In genomic region chr11:22640371-22640990, GRCm38 (mm10) we compare ENCODE assay signal across 23 mouse cellular contexts.
A peak's percentile ranks its signal among the peaks of the same experiment; 100 is the strongest.
DNase-seq lines count a peak whose midpoint lies in the region; ATAC-seq lines count a peak whose summit lies in the region.
"Had no signal": no experiment of that assay in that cellular context is flagged by ENCODE, and none has a peak within 500 bp of the region (broad histone marks: within the 10 kb centered on the region; RNA-seq: fewer than 3 reads in every experiment).

No protein-coding gene starts in this region.

- peak overlapping the region; percentile 72 for H3K27ac ChIP-seq in kidney, embryonic 16.5 days (ENCODE audit: low read length)
- H3K27ac ChIP-seq in hindbrain, embryonic 12.5 days = no peak overlapping the region
- H3K27ac ChIP-seq: embryonic facial prominence, embryonic 13.5 days; hindbrain, embryonic 14.5 days; limb, embryonic 12.5 days; liver, embryonic 12.5 days; neural tube, embryonic 13.5 days had no signal

- H3K27me3 ChIP-seq in kidney, embryonic 16.5 days (ENCODE audit: insufficient read depth, low read length) = no peaks in the 10 kb centered on the region
- H3K27me3 ChIP-seq in hindbrain, embryonic 12.5 days = no peaks in the 10 kb centered on the region
- H3K27me3 ChIP-seq: embryonic facial prominence, embryonic 13.5 days; limb, embryonic 12.5 days; neural tube, embryonic 13.5 days had no signal

- peak; percentile 52 to 82 for DNase-seq in adrenal gland, adult (ENCODE audit: inconsistent age in 2 of 2, low spot score in 1 of 2)
- no peak for DNase-seq in adrenal gland, postnatal 4 days (ENCODE audit: low spot score in 2 of 2)
- DNase-seq in lung, postnatal 25 days (ENCODE audit: low spot score) = peak; percentile 9
- no peak for DNase-seq in lung, postnatal 4 days
- DNase-seq in urinary bladder, postnatal 25 days (ENCODE audit: low spot score) = no peak
- no peak for DNase-seq in neural tube, embryonic 10.5 days (ENCODE audit: extremely low spot score, low spot score)
- DNase-seq: cerebellum, adult 9-10 months; gastrocnemius, postnatal 36 days; heart, postnatal 10 days; lung, embryonic 14.5 days had no signal

- no peaks in the 10 kb centered on the region for H3K36me3 ChIP-seq in kidney, embryonic 16.5 days (ENCODE audit: insufficient read depth, low read length)
- no peaks in the 10 kb centered on the region for H3K36me3 ChIP-seq in hindbrain, embryonic 12.5 days
- H3K36me3 ChIP-seq: embryonic facial prominence, embryonic 13.5 days; limb, embryonic 12.5 days; liver, embryonic 12.5 days; neural tube, embryonic 13.5 days had no signal

- ATAC-seq in kidney, embryonic 16.5 days (ENCODE audit: low FRiP score, low TSS enrichment) = peak; percentile 90
- no peak for ATAC-seq in hindbrain, embryonic 12.5 days (ENCODE audit: low FRiP score)
- ATAC-seq: activated CD4-positive, CD25-positive, alpha-beta regulatory T cell, adult 4 months; CD4-positive, CD25-positive, alpha-beta regulatory T cell, adult 4 months; forebrain, embryonic 14.5 days; intestine, embryonic 16.5 days; liver, embryonic 12.5 days had no signal

- H3K9ac ChIP-seq in kidney, embryonic 16.5 days (replicated peaks; ENCODE audit: low read length) = no peak overlapping the region
- H3K9ac ChIP-seq in hindbrain, embryonic 12.5 days = no peak overlapping the region
- H3K9ac ChIP-seq: embryonic facial prominence, embryonic 13.5 days; hindbrain, embryonic 14.5 days; limb, embryonic 12.5 days; liver, embryonic 12.5 days; lung, embryonic 14.5 days; neural tube, embryonic 13.5 days had no signal

- H3K4me3 ChIP-seq in kidney, embryonic 16.5 days (ENCODE audit: low read length) = no peak overlapping the region
- H3K4me3 ChIP-seq in hindbrain, embryonic 12.5 days = no peak overlapping the region
- H3K4me3 ChIP-seq: embryonic facial prominence, embryonic 13.5 days; limb, embryonic 12.5 days; liver, embryonic 12.5 days; neural tube, embryonic 13.5 days had no signal

- no peaks in the 10 kb centered on the region for H3K9me3 ChIP-seq in kidney, embryonic 16.5 days (ENCODE audit: low read length)
- no peaks in the 10 kb centered on the region for H3K9me3 ChIP-seq in hindbrain, embryonic 12.5 days (replicated peaks)
- H3K9me3 ChIP-seq: embryonic facial prominence, embryonic 13.5 days; liver, embryonic 12.5 days; neural tube, embryonic 13.5 days had no signal

- H3K4me1 ChIP-seq in kidney, embryonic 16.5 days (ENCODE audit: insufficient read depth, low read length) = peaks cover 30% of the 10 kb centered on the region
- H3K4me1 ChIP-seq in hindbrain, embryonic 12.5 days = 0 out of 2 replicates have a peak, but pooled peaks cover 4% of the 10 kb centered on the region
- H3K4me1 ChIP-seq: limb, embryonic 12.5 days; liver, embryonic 12.5 days had no signal

- H3K4me2 ChIP-seq in kidney, embryonic 16.5 days (replicated peaks; ENCODE audit: low read depth, low read length) = no peak overlapping the region; the same call in 1 of the 2 replicates
- H3K4me2 ChIP-seq in hindbrain, embryonic 12.5 days (replicated peaks) = no peak overlapping the region
- H3K4me2 ChIP-seq: embryonic facial prominence, embryonic 13.5 days; heart, embryonic 11.5 days; hindbrain, embryonic 14.5 days; limb, embryonic 12.5 days; liver, embryonic 12.5 days; lung, embryonic 14.5 days; midbrain, embryonic 11.5 days; neural tube, embryonic 13.5 days had no signal

- 13% methylated on average over 3 of the region's 3 CpGs for WGBS in kidney, embryonic 16.5 days
- WGBS in hindbrain, embryonic 12.5 days = 46% methylated on average over 3 of the region's 3 CpGs

Comparison
In these comparisons a context has a peak if more than half of its experiments do, and no peak if none do; other contexts are left out.
1. DNase-seq: peak in adrenal gland, adult (2 of 2) and lung, postnatal 25 days (single experiment); none in adrenal gland, postnatal 4 days (0 of 2), lung, postnatal 4 days (0 of 2), urinary bladder, postnatal 25 days (single experiment) and neural tube, embryonic 10.5 days (single experiment).